Mouse (Mus musculus) granulocyte monocyte progenitor cell, adult 5-6 weeks (primary cell): Measurements from ENCODE around the gene Kcnn3. TPM values are rescaled to one million over a fixed set of nuclear protein-coding genes. Genes with fewer than 3 reads are reported as not detected.

Source experiments
- ATAC-seq: replicated peaks from 2 replicates; pipeline ENCODE4 v1.8.0; 2016; ENCODE audit warnings: mild to moderate bottlenecking, moderate TSS enrichment, inconsistent platforms; ENCODE audit not compliant: poor library complexity, severe bottlenecking
- total RNA-seq, 2 experiments: library from RNA; stranded (forward) in 1 of 2; stranded (reverse) in 1 of 2; fragments of 200-712, 200-1000 nt in 1 of 2; fragments of >200 nt in 1 of 2; fragmentation: Nextera tagmentation in 1 of 2; gene quantifications; 2 replicates each; pipeline ENCODE4 v1.2.3; 2014 to 2017

Kcnn3 gene
- total RNA-seq, 2 experiments from 2014 or later: not detected

DNA sequence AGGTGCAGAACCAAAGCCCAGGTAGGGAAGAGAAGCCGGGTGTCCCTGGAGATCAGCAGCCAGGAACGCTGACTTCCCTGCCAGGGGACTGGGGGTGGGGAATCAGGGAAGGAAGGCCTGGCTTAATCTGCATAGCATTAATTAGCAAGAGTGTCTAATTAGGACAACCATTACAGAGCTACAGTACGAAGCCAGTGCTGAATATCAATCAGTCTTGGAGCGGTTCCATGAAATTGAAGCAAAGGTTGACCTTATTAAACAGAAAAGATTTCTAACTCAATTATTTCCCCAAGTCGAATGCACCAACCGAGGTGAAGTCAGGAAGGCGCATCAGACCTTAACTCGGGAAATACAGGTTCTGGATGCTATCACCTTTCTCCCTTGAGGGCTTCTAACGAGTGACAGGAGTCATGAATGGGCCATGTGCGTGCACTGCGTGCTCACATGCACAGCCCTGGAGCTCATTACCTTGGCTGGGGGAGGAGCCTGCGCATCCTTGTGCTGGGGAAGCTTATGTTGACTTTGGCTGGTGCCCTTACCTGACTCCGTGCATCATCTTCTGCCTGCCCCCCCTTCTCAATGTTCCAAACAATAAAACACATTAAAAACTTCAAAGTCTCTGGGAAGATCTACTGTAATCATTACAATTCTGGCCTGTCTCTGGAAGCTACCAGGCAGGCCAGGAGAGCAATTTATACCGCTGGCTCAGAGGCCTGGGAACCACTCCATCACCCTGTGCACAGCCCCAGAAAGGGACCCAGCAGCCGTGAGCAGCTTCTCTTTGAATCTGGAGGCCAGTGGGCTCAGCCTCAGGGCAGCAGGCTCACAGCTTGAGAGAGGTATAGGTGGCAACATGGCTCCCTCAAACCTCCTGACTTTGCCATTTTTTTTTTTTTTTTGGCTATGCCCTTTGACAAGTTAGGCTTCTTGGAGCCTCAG, 39.3 kb downstream of the Kcnn3 start:
- no peak for ATAC-seq

DNA sequence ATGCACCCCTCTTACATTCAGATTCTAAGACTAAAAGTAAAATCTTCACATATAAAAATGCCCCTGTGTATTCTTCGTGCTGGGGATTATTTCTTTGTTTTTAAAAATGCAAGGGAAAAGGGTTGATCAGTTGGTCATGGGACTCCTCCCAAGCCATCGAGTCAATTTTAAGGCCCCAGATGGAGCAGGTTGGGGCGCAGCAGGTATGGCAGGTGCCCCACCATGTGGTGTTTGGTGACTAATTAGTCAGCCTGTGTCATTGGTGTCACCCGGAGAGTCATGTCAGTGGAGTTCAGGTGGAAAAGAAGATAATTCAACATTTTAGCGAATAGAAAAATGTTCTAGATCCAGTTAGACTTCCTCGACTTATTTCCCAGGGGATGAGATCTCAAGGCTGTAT, 41.4 kb downstream of the Kcnn3 start:
- ATAC-seq: no peak

DNA sequence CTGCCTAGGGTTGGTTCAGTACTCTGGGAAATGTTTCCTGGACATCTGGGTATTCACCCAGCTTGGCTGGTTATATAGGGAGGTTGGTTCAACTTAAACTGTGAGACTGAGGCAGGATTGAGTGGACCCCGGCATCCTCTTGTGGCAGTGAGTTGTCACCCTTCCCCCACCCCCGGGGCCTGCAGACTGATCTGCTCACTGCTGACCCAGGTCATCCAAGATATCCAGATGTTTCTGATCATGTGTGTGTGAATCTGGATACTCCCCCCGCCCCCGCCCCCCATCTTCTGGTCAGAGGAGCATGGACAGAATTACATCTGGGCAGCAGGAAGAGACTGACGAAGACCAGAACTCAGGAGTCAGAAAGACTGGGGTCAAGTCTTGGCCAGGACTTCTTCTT, 45.4 kb downstream of the Kcnn3 start:
- no peak for ATAC-seq

DNA sequence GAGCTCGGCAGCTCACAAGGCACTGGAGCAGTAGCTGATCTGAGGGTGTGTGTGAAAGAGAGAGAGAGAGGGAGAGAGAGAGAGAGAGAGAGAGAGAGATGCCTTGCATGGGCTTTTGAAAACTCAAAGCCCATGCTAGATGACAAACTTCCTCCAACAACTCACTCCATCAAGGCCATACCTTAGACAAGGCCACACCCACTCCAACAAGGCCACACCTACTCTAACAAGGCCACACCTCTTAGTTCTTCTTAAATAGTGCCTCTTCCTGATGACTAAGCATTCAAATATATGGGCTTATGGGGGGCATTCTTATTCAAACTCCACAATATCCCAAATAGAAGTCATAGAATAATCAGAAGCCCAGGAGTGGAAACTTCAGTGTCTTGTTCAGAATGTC, 49.1 kb downstream of the Kcnn3 start:
- ATAC-seq: no peak

DNA sequence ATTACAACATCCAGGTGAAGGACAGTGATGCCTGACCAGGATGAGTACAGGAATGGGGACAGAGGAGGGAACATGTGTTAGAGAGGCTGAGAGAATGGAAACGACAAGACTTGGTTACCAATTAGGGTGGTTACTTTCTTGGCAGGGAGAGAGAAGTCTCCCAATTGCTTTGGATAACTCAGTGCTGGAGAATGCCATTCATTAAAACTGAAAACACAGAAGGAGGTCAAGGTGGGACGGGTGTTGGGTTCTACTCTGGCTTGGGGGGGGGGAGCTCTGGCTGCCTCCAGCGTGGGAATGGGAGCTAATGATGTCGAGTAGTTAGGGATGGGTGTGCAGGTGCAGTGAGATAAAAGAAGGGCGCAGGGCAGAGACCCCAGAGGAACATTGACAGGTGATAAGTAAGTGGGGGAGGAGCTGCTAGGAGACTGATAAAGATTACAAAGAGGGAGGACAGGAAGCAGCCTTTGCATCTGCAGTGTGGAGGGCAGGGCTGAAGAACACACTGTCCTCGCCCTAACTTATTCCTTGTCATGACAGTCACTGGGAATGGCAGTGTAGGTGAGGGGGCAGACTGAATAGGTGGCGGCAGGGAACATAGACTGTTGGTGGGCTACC, 49.9 kb downstream of the Kcnn3 start:
- ATAC-seq: no peak

DNA sequence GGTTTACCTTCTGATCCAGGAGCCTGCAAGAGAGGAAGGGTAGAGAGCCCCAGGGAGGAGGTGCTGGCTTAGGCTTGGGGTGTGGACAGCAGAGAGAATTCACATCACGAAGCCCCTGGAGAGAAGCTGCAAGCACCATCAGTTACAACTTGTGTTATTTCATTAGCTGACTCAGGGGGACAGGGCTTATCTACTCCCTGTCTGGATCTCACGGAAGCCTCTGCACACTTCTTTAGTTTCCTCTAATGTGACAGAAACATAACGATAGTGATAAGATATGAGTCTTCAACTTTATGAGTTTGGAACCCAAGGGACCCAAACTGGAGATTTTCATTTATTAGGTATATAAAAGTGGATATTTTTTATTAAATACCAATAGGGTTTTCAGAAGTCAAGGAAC, 50.4 kb downstream of the Kcnn3 start:
- no peak for ATAC-seq

DNA sequence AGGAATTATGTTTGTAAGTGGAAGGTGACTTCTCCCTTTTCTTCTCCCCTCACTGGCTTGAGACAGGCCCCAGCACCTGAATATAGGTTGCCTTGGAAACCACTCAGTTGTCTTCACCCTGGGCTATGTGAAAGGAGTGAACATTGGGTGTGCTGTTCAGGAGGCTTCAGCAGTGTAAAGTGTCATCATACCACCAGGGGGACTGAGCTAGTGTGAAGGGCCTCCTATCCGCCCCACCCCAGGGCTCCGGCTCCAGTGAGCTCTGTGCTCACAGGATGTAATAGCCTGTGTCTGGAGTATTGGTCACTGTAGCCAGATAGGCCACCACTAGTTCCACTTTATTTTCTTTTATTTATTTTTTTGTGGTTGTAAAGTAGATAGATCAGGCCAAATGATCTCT, 54.3 kb downstream of the Kcnn3 start:
- ATAC-seq: peak; percentile 60; the same call in 1 of the 2 replicates

DNA sequence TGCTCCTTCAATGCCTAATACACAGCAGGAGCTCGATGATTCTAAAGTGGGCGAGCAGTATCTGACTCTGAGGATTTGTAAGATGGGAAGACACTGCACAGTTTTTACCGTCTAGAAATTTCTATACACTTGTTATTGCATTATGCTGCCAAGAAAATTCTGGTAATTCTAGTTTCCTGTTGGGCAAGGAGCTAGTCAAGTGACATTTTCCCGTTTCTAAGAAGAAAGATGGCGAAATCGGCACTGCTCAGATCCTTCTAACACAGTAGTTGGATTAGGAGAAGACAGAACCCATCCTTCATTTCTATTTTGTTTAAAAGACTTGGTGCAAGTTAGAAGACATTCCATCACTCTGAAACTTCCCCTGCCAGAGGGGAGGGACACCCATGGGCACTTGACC, 56.4 kb downstream of the Kcnn3 start:
- peak; percentile 22 for ATAC-seq

DNA sequence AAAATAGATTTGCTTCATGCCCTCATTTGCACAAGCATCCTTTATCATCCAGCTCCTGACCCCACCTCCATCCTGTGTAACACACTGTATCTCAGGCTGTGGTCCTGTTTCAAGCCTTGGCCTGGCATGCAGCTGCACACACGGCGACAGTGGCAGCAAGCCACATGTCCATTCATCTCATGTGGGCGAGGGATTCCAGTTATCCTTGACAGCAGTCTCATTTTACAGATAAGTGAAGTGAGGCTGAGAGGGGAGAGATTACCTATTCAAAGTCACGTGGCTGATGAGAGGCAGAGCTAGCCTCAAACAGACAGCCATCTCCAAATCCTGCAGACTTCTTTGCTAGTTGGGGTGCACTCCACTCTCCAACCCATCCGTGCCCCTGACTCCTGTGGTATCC, 57.2 kb downstream of the Kcnn3 start:
- ATAC-seq: no peak

DNA sequence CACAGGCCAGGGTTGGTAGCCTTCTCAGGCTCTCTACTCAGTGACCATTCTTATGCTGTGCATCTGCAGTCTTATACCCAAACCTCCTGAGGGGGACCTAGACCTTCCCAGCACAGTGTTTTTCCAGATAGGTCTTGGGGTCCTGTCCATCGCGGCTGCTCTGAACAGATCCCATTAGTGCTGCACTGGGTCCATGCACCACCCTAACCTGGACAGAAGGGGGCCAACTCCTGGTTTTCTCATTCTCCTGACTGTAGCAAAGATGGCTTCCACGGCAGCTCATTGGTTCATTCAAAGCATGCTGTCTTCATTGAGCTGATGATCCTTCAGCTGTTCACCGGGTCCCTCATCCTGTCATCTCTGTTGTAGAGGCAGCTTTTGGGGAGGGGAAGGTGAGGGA, 58.1 kb downstream of the Kcnn3 start:
- no peak for ATAC-seq

DNA sequence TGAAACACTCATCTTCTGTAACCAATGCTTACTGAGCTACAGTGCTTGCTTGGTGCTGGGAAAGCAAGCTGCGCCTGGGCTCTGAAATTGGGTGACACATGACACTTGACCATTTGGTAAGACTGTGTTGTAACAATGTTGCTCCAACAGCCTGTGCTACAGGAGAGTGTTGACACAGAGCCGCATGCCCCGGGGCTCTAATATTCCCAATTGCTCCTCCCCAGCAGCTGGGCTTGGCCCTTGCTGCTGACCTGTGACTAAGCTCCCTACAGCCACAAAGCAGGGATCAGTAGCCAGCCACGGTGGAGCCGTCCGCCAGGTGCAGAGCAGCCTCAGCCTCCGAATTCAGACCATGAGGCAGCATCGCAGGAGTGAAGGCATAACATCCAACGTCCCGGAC, 58.8 kb downstream of the Kcnn3 start:
- ATAC-seq: peak; percentile 80

DNA sequence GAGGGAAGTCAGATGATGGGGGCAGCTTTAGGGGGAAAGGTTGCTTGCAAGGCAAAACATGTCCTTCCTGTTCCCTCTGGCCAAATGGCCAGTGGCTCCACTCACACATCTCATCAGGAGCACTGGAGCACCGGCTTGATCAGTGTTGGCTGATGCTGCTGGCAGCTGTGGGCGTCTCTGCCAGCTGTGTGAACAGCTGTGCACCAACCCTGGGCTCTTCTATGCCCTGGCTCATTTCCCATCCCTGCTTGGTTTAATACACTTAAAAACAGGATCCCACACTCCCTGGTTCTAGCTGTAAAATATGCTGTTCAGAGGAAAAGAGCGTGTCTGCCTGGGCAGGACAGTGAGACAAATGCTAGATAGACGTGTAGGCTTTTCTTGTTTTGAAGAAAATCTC, 64.3 kb downstream of the Kcnn3 start:
- ATAC-seq: no peak

DNA sequence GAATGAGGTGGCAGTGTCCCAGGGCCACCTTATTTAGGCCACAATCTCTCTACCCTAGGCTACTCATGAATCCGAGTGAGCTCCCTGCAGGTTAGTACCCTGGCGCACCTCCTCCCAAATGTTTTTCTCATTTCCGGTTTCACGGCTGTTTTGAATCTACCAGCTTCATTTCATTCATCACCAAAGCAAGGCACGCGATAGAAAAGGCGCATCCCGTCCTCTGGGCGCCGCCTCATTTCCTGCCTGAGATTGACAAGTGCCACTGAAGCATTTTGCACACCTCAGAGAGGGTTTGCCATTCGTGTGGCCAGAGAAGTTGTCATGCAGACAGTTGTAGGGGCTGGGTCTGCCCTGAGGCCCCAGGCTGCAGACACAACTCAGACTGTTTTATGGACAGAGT, 68.5 kb downstream of the Kcnn3 start:
- no peak for ATAC-seq

DNA sequence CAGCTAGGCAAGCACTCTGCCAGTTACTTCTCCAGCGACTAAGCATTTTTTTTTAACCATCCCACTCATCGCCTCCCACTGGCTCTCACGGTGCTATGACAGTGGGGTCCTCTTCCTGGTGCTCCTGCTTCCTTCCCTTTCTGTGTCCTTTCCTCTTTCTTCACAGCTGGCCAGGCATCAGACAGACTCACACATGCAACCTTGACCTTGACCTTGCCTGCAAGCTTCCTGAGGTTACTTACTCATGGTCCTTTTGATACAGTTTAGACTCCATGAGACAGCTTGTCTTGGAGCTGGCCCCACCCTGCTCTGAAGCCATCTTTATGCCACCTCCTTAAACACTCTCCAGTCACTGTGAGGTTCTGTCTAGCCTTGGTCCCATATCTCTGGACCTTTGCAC, 69.4 kb downstream of the Kcnn3 start:
- ATAC-seq: peak; percentile 40

DNA sequence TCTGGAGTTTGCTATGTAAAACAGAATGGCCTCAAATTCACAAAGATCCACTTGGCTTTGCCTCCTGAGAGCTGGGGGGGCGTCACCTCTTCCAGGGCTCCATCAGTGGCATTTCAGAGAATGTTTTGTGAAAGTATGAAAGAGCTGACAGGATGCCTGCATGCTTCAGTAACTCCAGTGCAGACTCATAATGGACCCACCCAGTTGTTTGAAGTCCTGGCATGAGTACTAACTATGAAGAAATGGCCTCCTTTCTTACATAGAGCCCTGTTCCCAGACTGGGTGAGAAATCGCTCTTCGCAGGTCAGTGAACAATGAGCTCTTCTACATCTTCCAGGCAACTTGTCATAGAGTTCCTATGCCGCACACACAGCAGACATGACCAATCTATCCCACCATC, 70.4 kb downstream of the Kcnn3 start:
- no peak for ATAC-seq

DNA sequence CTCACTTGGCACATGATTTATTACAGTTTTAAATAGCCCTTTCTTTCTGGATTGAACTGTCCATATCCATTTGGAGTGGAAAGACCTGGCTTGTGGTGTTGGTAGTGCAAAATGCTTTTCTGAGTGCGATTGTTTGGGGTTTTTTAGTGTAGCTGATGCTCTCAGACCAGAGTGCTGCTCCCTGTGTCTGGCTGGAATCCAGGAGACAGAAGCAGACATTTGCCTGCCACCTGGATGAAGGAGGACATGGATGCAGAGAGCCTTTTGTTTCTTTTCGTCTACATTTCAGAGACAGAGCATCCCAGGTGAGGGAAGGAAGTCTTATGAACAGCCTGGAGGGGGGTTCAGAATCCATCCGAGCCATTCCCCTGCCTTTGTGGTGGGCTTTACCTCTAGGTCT, 71.5 kb downstream of the Kcnn3 start:
- ATAC-seq: no peak

DNA sequence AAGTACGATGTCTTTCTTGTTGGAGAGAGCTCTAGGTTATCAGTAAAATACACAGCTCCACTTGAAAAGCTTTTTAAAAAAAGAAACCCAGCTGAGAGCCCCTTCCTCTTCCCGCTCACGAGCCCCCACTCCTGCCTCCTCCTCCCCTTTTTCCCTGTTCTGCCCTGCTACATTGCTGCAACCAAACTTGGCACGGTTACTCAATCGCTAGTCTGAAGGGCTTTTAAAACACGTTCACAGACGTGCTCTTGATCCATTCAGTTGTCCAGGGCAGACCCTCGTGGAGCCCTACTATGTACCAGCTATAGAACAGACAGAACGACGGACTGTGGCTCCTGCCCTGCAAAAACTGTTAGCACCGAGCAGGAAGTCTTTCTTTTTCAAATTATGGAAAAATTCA, 72.8 kb downstream of the Kcnn3 start:
- ATAC-seq: no peak; the same call in 1 of the 2 replicates

DNA sequence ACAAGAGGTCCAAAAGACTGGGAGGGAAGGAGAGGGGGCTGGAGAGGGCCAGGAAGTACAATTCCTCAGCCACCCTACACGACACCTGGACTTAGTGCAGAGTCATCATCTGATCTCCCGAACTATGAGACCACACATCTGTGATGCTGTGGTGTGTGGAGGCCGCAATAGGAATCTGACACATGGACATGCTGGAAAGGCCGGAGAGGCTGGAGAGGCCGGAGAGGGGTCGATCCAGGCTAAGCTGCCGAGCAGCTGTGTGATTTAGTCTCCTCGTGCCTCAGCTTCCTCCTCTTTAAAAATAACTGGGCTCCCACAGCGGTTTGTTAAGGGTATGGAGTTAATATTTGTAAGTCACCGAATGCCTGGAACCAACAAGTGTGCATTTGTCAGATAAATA, 73.6 kb downstream of the Kcnn3 start:
- ATAC-seq: no peak

DNA sequence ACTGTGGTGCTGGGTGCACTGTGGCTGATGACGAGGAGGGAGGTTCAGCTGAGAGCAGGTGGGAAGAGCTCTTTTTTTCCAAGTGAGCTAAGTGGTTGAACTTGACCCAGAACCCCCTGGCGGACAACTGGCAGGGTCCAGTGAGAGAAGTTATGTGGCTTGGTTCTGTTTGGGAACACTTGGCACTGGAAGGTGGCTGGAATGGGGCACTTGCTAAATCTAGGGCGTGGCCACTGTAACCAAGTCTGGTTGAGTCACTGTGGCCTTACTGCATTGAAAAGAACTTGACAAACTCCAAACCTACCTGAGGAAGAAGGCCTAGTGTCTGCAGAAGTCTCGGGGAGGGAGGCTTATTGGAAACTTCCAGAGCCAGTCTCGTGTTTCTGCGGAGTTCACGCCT, 78.4 kb downstream of the Kcnn3 start:
- no peak for ATAC-seq

DNA sequence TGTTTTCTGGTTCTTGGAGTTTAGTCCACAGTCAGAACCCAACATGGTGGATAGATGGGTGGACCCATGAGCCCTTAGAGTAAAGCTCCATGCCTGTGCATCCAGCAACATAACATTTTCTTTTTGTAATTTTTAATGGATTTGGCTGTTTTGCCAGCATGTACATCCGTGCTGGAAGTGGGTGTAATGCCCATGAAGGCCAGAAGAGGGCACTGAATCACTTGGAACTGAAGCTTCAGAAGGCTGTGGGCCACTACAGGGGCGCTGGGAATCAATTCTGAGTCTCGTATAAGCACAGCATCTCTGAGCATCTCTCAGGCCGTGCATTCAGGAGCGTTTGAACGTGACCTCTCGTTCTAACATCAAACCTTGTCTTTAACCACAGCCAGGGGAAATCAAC, 79.0 kb downstream of the Kcnn3 start:
- no peak for ATAC-seq

DNA sequence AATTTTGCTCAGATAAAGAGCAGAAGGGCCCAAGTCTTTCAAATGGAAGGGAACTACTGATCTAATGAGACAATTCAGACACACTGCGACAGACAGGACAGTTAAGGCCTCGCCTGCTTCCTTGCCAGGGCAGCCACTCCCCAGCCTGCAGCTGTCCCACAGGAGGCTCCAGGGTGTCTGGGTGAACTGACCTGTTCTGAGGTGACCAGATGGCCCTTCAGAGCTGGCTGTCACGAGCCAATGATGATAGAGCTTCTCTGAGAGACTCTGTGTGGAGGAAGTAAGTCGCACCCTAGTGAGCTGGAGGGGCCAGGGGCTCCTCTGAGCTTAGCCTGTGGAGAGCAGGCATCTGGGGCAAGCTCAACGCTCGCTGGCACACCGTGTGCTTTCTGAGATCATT, 81.1 kb downstream of the Kcnn3 start:
- ATAC-seq: no peak

DNA sequence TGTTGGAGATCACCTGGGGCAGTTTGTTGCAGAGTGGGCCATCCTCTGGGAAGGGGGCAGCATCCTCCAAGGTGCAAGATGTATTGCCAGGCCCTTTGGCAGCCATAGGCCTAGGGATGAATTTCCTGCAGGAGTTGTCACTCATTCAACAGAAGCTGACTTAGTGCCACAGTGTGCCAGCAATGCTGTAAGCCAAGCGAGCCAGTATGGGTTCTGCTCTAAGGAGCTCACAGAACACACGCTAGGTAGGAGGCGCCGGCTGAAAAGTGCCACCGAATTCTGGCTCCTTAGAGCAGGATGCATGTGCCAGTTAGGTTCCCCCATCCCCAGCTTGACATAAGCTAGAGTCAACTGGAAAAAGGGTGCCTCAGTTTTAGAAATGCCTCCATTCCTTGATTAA, 83.3 kb downstream of the Kcnn3 start:
- no peak for ATAC-seq
